Mouse (Mus musculus) layer of hippocampus, postnatal 36 days (tissue): ENCODE data around the gene Sva. TPM values are rescaled to one million over a fixed set of nuclear protein-coding genes. Genes with fewer than 3 reads are reported as not detected.

Experiments used
- DNase-seq, 2 experiments: peaks; one replicate each; pipeline ENCODE4 v3.0.0; 2022
- total RNA-seq, 2 experiments: library from RNA; stranded (reverse); gene quantifications; 2 replicates each; pipeline ENCODE4 v1.2.3; 2021

Sva gene
- not detected for total RNA-seq

- no peak for DNase-seq
Measured at GRCm38 (mm10) chr6:42038094-42038493, at the start of gene Sva. Gene Sva (plus strand): TSS chr6:42038394.

Other genes starting within 250 kb of the Sva start
- not detected for gene Pip, start 190.9 kb upstream of the Sva start, total RNA-seq
- not detected for gene Sval2, start 185.4 kb upstream of the Sva start, total RNA-seq
- not detected for gene Sval1, start 86.8 kb upstream of the Sva start, total RNA-seq
- gene Sval3, start 70.3 kb upstream of the Sva start, total RNA-seq, result not detected
- not detected for gene Tas2r139, start 102.5 kb downstream of the Sva start, total RNA-seq
- gene Tas2r144, start 176.9 kb downstream of the Sva start, total RNA-seq, result not detected
- 1 to 10 TPM; 9.5 to 9.6 TPM for gene Gstk1, start 207.5 kb downstream of the Sva start, total RNA-seq
- not detected for gene Tmem139, start 223.6 kb downstream of the Sva start, total RNA-seq
- gene Casp2, start 226.6 kb downstream of the Sva start, total RNA-seq, result 10 to 100 TPM; 20.6 to 23.7 TPM
- gene Clcn1, start 248.3 kb downstream of the Sva start, total RNA-seq, result 1 to 10 TPM; 2.7 to 3.6 TPM